Mouse (Mus musculus): ENCODE results near the gene Ntn1.
A peak's percentile ranks its signal among the peaks of the same experiment; 100 is the strongest.

Gene Ntn1

GRCm38 (mm10) chr11:68172648-68173045, 228.0 kb downstream of the Ntn1 start:
- peak in 1 of 2 experiments; percentile 38 for DNase-seq

GRCm38 (mm10) chr11:68171973-68172647, 228.5 kb downstream of the Ntn1 start:
- DNase-seq: no peak

GRCm38 (mm10) chr11:68168427-68168826, 232.2 kb downstream of the Ntn1 start:
- no peak for DNase-seq

GRCm38 (mm10) chr11:68164408-68164807, 236.2 kb downstream of the Ntn1 start:
- DNase-seq: no peak

- DNase-seq: no peak
Measured at GRCm38 (mm10) chr11:68159867-68160266, 240.8 kb downstream of the Ntn1 start.

Measured in kidney, postnatal 36 days (tissue).